32 mouse cellular contexts compared by ENCODE assay signal in the genomic region with DNA sequence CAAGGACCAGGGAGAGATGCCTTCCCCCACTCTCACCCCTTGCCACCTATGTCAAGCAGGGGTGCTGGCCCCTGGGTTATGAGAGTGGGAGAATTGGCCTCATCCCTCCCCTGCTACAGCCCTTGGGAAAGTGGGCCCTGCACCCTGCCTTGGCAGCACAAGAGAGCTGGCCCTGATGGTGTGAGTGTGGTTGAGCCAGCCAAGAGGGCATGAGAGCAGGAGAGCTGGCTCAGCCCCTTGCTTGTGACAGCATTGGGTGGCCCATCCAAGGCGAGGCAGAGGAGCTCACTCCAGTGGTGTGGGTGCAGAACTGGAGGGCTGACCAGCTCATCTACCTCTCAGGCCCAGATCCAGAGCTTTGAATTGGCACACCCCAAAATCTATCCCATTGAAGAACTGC.
"Had no signal": no experiment of that assay in that cellular context is flagged by ENCODE, and none has a peak within 500 bp of the region (broad histone marks: within the 10 kb centered on the region; RNA-seq: fewer than 3 reads in every experiment).

No protein-coding gene starts in this region.

- H3K4me3 ChIP-seq: limb, embryonic 12.5 days; limb, embryonic 13.5 days; limb, embryonic 15.5 days; liver, embryonic 12.5 days; liver, embryonic 13.5 days; liver, embryonic 15.5 days; lung, embryonic 15.5 days; megakaryocyte, embryonic 14.5 days; midbrain, embryonic 10.5 days; midbrain, embryonic 12.5 days; midbrain, embryonic 13.5 days; midbrain, embryonic 15.5 days; myocyte; neural tube, embryonic 12.5 days; neural tube, embryonic 13.5 days had no signal

- ATAC-seq: liver, embryonic 12.5 days; liver, postnatal 0 days; lung, postnatal 0 days; midbrain, embryonic 13.5 days; midbrain, embryonic 15.5 days; midbrain, embryonic 16.5 days had no signal

- H3K9me3 ChIP-seq: limb, embryonic 12.5 days; limb, embryonic 13.5 days; limb, embryonic 15.5 days; liver, embryonic 12.5 days; liver, embryonic 13.5 days; liver, embryonic 15.5 days; lung, embryonic 15.5 days; megakaryocyte, embryonic 14.5 days; midbrain, embryonic 10.5 days; midbrain, embryonic 12.5 days; midbrain, embryonic 13.5 days; midbrain, embryonic 15.5 days; neural tube, embryonic 12.5 days; neural tube, embryonic 13.5 days had no signal

- H3K27ac ChIP-seq: limb, embryonic 12.5 days; limb, embryonic 13.5 days; limb, embryonic 15.5 days; liver, embryonic 12.5 days; liver, embryonic 13.5 days; liver, embryonic 14.5 days; liver, embryonic 15.5 days; lung, embryonic 15.5 days; macrophage; midbrain, embryonic 10.5 days; midbrain, embryonic 12.5 days; midbrain, embryonic 13.5 days; midbrain, embryonic 15.5 days; neural tube, embryonic 12.5 days; neural tube, embryonic 13.5 days had no signal

- H3K27me3 ChIP-seq: lung, embryonic 15.5 days had no signal

- H3K36me3 ChIP-seq: limb, embryonic 12.5 days; limb, embryonic 13.5 days; limb, embryonic 15.5 days; liver, embryonic 12.5 days; liver, embryonic 13.5 days; liver, embryonic 15.5 days; lung, embryonic 15.5 days; midbrain, embryonic 10.5 days; midbrain, embryonic 12.5 days; midbrain, embryonic 13.5 days; midbrain, embryonic 15.5 days; neural tube, embryonic 12.5 days; neural tube, embryonic 13.5 days had no signal

- DNase-seq: left cerebral cortex, postnatal 4 days; liver; liver, embryonic 13.5 days; liver, postnatal 0 days; lung, adult 18-20 months; lung, adult 2 months; lung, embryonic 14.5 days; lung, postnatal 10 days; lung, postnatal 14 days; lung, postnatal 36 days; lung, postnatal 4 days; midbrain, embryonic 14.5 days had no signal

- H3K4me2 ChIP-seq: limb, embryonic 12.5 days; limb, embryonic 13.5 days; limb, embryonic 15.5 days; liver, embryonic 11.5 days; liver, embryonic 12.5 days; liver, embryonic 13.5 days; liver, embryonic 15.5 days; lung, embryonic 14.5 days; lung, embryonic 15.5 days; midbrain, embryonic 11.5 days; midbrain, embryonic 12.5 days; midbrain, embryonic 13.5 days; midbrain, embryonic 15.5 days; neural tube, embryonic 12.5 days; neural tube, embryonic 13.5 days had no signal

- H3K9ac ChIP-seq: limb, embryonic 12.5 days; limb, embryonic 13.5 days; limb, embryonic 15.5 days; liver, embryonic 12.5 days; liver, embryonic 13.5 days; liver, embryonic 14.5 days; liver, embryonic 15.5 days; liver, postnatal 0 days; lung, embryonic 14.5 days; lung, embryonic 15.5 days; midbrain, embryonic 12.5 days; midbrain, embryonic 13.5 days; midbrain, embryonic 15.5 days; neural tube, embryonic 12.5 days; neural tube, embryonic 13.5 days had no signal
